Mouse (Mus musculus): ENCODE results near the gene Vmn2r81. TPM values are rescaled to one million over a fixed set of nuclear protein-coding genes. Genes with fewer than 3 reads are reported as not detected.
"Not testable (repeated sequence)": the region's sequence is repeated elsewhere in the genome, so short reads cannot be mapped to it uniquely, and the experiment has no call there.

The Vmn2r81 gene
- total RNA-seq (2014; rRNA removed), result not detected in 2 replicates
- not detected in 2 replicates for polyA plus RNA-seq (2015; fragmentation: Nextera tagmentation; extraction: Ambion mirVana)

GRCm38 (mm10) chr10:79247392-79247791, at the start of gene Vmn2r81:
Gene Vmn2r81, plus strand, starts transcription at chr10:79247692.
- H3K9ac ChIP-seq (replicated peaks; ENCODE audit: low read length); H3K4me1 ChIP-seq (ENCODE audit: insufficient read depth, low read length); H3K4me3 ChIP-seq (ENCODE audit: low read length); H3K9me3 ChIP-seq (ENCODE audit: low read length); H3K27ac ChIP-seq; H3K36me3 ChIP-seq (ENCODE audit: insufficient read depth, low read length); H3K27me3 ChIP-seq (ENCODE audit: insufficient read depth, low read length); ATAC-seq; DNase-seq (ENCODE audit: low spot score); H3K4me2 ChIP-seq (ENCODE audit: low read depth, low read length): not testable (repeated sequence)
- WGBS, result 66% methylated on average over 3 of the region's 3 CpGs

GRCm38 (mm10) chr10:79199973-79200372, 47.5 kb upstream of the Vmn2r81 start:
- not testable (repeated sequence) for H3K9me3 ChIP-seq (ENCODE audit: low read length); H3K4me1 ChIP-seq (ENCODE audit: insufficient read depth, low read length); H3K4me3 ChIP-seq (ENCODE audit: low read length); H3K36me3 ChIP-seq (ENCODE audit: insufficient read depth, low read length); H3K4me2 ChIP-seq (ENCODE audit: low read depth, low read length); H3K9ac ChIP-seq (replicated peaks; ENCODE audit: low read length); H3K27ac ChIP-seq; DNase-seq (ENCODE audit: low spot score); H3K27me3 ChIP-seq (ENCODE audit: insufficient read depth, low read length); ATAC-seq
- 93% methylated on average over 1 of the region's 1 CpGs for WGBS

- H3K27ac ChIP-seq, result no peak overlapping the region
- ATAC-seq (no peak), DNase-seq (ENCODE audit: low spot score) (no peak)
- H3K9me3 ChIP-seq (ENCODE audit: low read length), result no peaks in the 10 kb centered on the region
- no peak overlapping the region for H3K9ac ChIP-seq (replicated peaks; ENCODE audit: low read length)
- no peaks in the 10 kb centered on the region for H3K27me3 ChIP-seq (ENCODE audit: insufficient read depth, low read length)
- TF ChIP-seq CTCF (IDR thresholded peaks at IDR 0.05; ENCODE audit: low read depth), result no peak
- no peak overlapping the region for H3K4me3 ChIP-seq (ENCODE audit: low read length)
- no peak overlapping the region for H3K4me2 ChIP-seq (ENCODE audit: low read depth, low read length)
- H3K4me1 ChIP-seq (ENCODE audit: insufficient read depth, low read length), result no peaks in the 10 kb centered on the region
- H3K36me3 ChIP-seq (ENCODE audit: insufficient read depth, low read length), result no peaks in the 10 kb centered on the region
Observed at GRCm38 (mm10) chr10:79220432-79220831, 27.1 kb upstream of the Vmn2r81 start.

GRCm38 (mm10) chr10:79221606-79222005, 25.9 kb upstream of the Vmn2r81 start:
- DNase-seq (ENCODE audit: low spot score) (no peak), ATAC-seq (no peak)
- H3K9me3 ChIP-seq (ENCODE audit: low read length), result no peaks in the 10 kb centered on the region
- H3K4me1 ChIP-seq (ENCODE audit: insufficient read depth, low read length), result no peaks in the 10 kb centered on the region
- no peaks in the 10 kb centered on the region for H3K36me3 ChIP-seq (ENCODE audit: insufficient read depth, low read length)
- H3K27me3 ChIP-seq (ENCODE audit: insufficient read depth, low read length), result no peaks in the 10 kb centered on the region
- H3K27ac ChIP-seq, result no peak overlapping the region
- no peak overlapping the region for H3K9ac ChIP-seq (replicated peaks; ENCODE audit: low read length)
- no peak overlapping the region for H3K4me3 ChIP-seq (ENCODE audit: low read length)
- H3K4me2 ChIP-seq (ENCODE audit: low read depth, low read length), result no peak overlapping the region
- TF ChIP-seq CTCF (IDR thresholded peaks at IDR 0.05; ENCODE audit: low read depth), result no peak

GRCm38 (mm10) chr10:79222214-79222613, 25.3 kb upstream of the Vmn2r81 start:
- Histone ChIP-seq H3K4me3 (ENCODE audit: low read length) (no peak overlapping the region), H3K36me3 (ENCODE audit: insufficient read depth, low read length) (no peaks in the 10 kb centered on the region), H3K4me2 (ENCODE audit: low read depth, low read length) (no peak overlapping the region), H3K9me3 (ENCODE audit: low read length) (no peaks in the 10 kb centered on the region), H3K9ac (replicated peaks; ENCODE audit: low read length) (no peak overlapping the region), H3K27me3 (ENCODE audit: insufficient read depth, low read length) (no peaks in the 10 kb centered on the region), H3K27ac (no peak overlapping the region), H3K4me1 (ENCODE audit: insufficient read depth, low read length) (no peaks in the 10 kb centered on the region)
- no peak for TF ChIP-seq CTCF (IDR thresholded peaks at IDR 0.05; ENCODE audit: low read depth)
- 79% methylated on average over 7 of the region's 7 CpGs for WGBS
- ATAC-seq (no peak), DNase-seq (ENCODE audit: low spot score) (no peak)

GRCm38 (mm10) chr10:79322033-79322736, 74.7 kb downstream of the Vmn2r81 start:
- H3K9ac ChIP-seq (replicated peaks; ENCODE audit: low read length); H3K4me1 ChIP-seq (ENCODE audit: insufficient read depth, low read length); H3K36me3 ChIP-seq (ENCODE audit: insufficient read depth, low read length); H3K9me3 ChIP-seq (ENCODE audit: low read length); H3K27me3 ChIP-seq (ENCODE audit: insufficient read depth, low read length); H3K27ac ChIP-seq: not testable (repeated sequence)
- ATAC-seq, result 0 out of 2 replicates have a peak, but pooled peaks have one; percentile 35
- DNase-seq (ENCODE audit: low spot score), result peak; percentile 32
- 4% methylated on average over 16 of the region's 16 CpGs for WGBS
- peak overlapping the region; percentile 29 for H3K4me3 ChIP-seq (ENCODE audit: low read length)
- H3K4me2 ChIP-seq (ENCODE audit: low read depth, low read length), result peak overlapping the region; percentile 45
- TF ChIP-seq CTCF (IDR thresholded peaks at IDR 0.05; ENCODE audit: low read depth), result peak; percentile 61

GRCm38 (mm10) chr10:79322737-79323086, 75.2 kb downstream of the Vmn2r81 start:
- Histone ChIP-seq H3K27me3 (ENCODE audit: insufficient read depth, low read length) (no peaks in the 10 kb centered on the region), H3K4me2 (ENCODE audit: low read depth, low read length) (peak overlapping the region; percentile 45; the same call in 1 of the 2 replicates), H3K27ac (no peak overlapping the region), H3K36me3 (ENCODE audit: insufficient read depth, low read length) (no peaks in the 10 kb centered on the region), H3K4me1 (ENCODE audit: insufficient read depth, low read length) (no peaks in the 10 kb centered on the region), H3K9ac (replicated peaks; ENCODE audit: low read length) (no peak overlapping the region), H3K9me3 (ENCODE audit: low read length) (no peaks in the 10 kb centered on the region), H3K4me3 (ENCODE audit: low read length) (no peak overlapping the region)
- DNase-seq (ENCODE audit: low spot score) (no peak), ATAC-seq (0 out of 2 replicates have a peak, but pooled peaks have one; percentile 12)
- TF ChIP-seq CTCF (IDR thresholded peaks at IDR 0.05; ENCODE audit: low read depth), result no peak

Other genes with a start within 250 kb of the Vmn2r81 start
- not detected in 2 replicates for gene Olfr1351, start 235.2 kb upstream of the Vmn2r81 start, total RNA-seq (2014; rRNA removed)
- 0.05 TPM in 1 of 2 replicates, not detected in the other for gene Olfr1351, start 235.2 kb upstream of the Vmn2r81 start, polyA plus RNA-seq (2015; fragmentation: Nextera tagmentation; extraction: Ambion mirVana)
- gene Olfr57, start 219.0 kb upstream of the Vmn2r81 start, total RNA-seq (2014; rRNA removed), result not detected in 2 replicates
- 0.45 and 1.0 TPM in 2 replicates for gene Olfr57, start 219.0 kb upstream of the Vmn2r81 start, polyA plus RNA-seq (2015; fragmentation: Nextera tagmentation; extraction: Ambion mirVana)
- gene 2610008E11Rik, start 150.1 kb upstream of the Vmn2r81 start, total RNA-seq (2014; rRNA removed), result 16.6 and 18.2 TPM in 2 replicates
- gene 2610008E11Rik, start 150.1 kb upstream of the Vmn2r81 start, polyA plus RNA-seq (2015; fragmentation: Nextera tagmentation; extraction: Ambion mirVana), result 19.4 and 20.0 TPM in 2 replicates
- not detected in 2 replicates for gene Vmn2r80, start 98.9 kb upstream of the Vmn2r81 start, total RNA-seq (2014; rRNA removed)
- gene Vmn2r80, start 98.9 kb upstream of the Vmn2r81 start, polyA plus RNA-seq (2015; fragmentation: Nextera tagmentation; extraction: Ambion mirVana), result not detected in 2 replicates
- gene Vmn2r82, start 108.8 kb downstream of the Vmn2r81 start, total RNA-seq (2014; rRNA removed), result not detected in 2 replicates
- not detected in 2 replicates for gene Vmn2r82, start 108.8 kb downstream of the Vmn2r81 start, polyA plus RNA-seq (2015; fragmentation: Nextera tagmentation; extraction: Ambion mirVana)
- not detected in 2 replicates for gene Vmn2r83, start 221.0 kb downstream of the Vmn2r81 start, total RNA-seq (2014; rRNA removed)
- gene Vmn2r83, start 221.0 kb downstream of the Vmn2r81 start, polyA plus RNA-seq (2015; fragmentation: Nextera tagmentation; extraction: Ambion mirVana), result 0.04 TPM in 1 of 2 replicates, not detected in the other

Data from hindbrain, postnatal 0 days (tissue).